Mouse (Mus musculus) embryonic facial prominence, embryonic 10.5 days (tissue): ENCODE measurements at regions not wholly inside any gene's neighbourhood (a gene's known extent, or its start where the extent isn't known, plus 50 kb on each side); places are given as distances from the start of the nearest gene placed in this dataset.
"Not testable (repeated sequence)": the region's sequence is repeated elsewhere in the genome, so short reads cannot be mapped to it uniquely, and the experiment has no call there.

Source experiments
- DNase-seq: peaks from one replicate; pipeline ENCODE4 v3.0.0-alpha.2; 2017; ENCODE audit warnings: low spot score
- H3K27ac ChIP-seq: fragments of 300-500 bp; sonication (generic); replicated peaks from 2 replicates; pipeline ENCODE4 v1.5.1; 2016; ENCODE audit warnings: mild to moderate bottlenecking
- H3K27me3 ChIP-seq: fragments of 300-500 bp; sonication (generic); replicated peaks from 2 replicates; pipeline ENCODE4 v1.6.1; 2016; ENCODE audit warnings: low read depth, mild to moderate bottlenecking; ENCODE audit not compliant: poor library complexity, severe bottlenecking
- H3K36me3 ChIP-seq: fragments of 300-500 bp; sonication (generic); replicated peaks from 2 replicates; pipeline ENCODE4 v1.6.1; 2016; ENCODE audit warnings: mild to moderate bottlenecking, moderate library complexity
- H3K4me1 ChIP-seq: fragments of 300-500 bp; sonication (generic); 2 replicates; pipeline ENCODE4 v1.6.1; 2016
- H3K4me3 ChIP-seq: fragments of 300-500 bp; sonication (generic); 2 replicates; pipeline ENCODE4 v1.5.1; 2016; ENCODE audit warnings: mild to moderate bottlenecking, moderate library complexity
- H3K9me3 ChIP-seq: fragments of 300-500 bp; sonication (generic); 2 replicates; pipeline ENCODE4 v1.6.1; 2016; ENCODE audit warnings: mild to moderate bottlenecking
- WGBS: fragments of 180-500 bp; shearing (Covaris S2); methylation state at CpG from one replicate; pipeline ENCODE4 v1.1.7; 2016; 5-methylcytosine and 5-hydroxymethylcytosine counted together

GRCm38 (mm10) chr14:14521331-14521730 lies 120.2 kb downstream of the Olfr721-ps1 start:
- DNase-seq, H3K27ac ChIP-seq: not testable (repeated sequence)
- 69% methylated on average over 6 of the region's 6 CpGs for WGBS

DNA sequence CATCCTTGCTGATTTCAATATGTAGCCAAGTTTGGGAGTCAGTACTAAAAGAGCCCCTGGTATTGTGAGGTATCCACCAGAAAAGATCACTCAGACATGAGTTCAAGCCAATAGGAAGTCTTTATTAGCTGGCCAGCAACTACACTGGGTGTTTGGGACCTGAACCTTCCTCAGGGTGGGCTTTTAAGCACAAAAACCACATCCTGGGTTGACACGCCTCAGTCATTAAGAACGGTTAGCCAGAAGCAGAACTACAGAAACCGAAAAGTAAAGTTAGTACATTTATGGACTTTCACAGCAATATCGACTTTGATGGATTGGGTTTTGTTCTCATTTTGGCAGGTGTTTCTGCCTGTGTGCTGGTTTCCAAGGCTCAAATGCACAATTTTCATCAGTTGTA lies 124.1 kb downstream of the Olfr721-ps1 start:
- Histone ChIP-seq H3K4me1 (no peaks in the 10 kb centered on the region), H3K36me3 (no peaks in the 10 kb centered on the region), H3K27me3 (no peaks in the 10 kb centered on the region), H3K9me3 (no peaks in the 10 kb centered on the region), H3K27ac (no peak overlapping the region), H3K4me3 (no peak overlapping the region)
- DNase-seq = no peak
- 96% methylated on average over 4 of the region's 4 CpGs for WGBS

More at GRCm38 (mm10) chr14:14521331-14521730, 120.2 kb downstream of the Olfr721-ps1 start:
- H3K4me1 ChIP-seq, H3K27me3 ChIP-seq, H3K9me3 ChIP-seq, H3K4me3 ChIP-seq, H3K36me3 ChIP-seq: not testable (repeated sequence)

DNA sequence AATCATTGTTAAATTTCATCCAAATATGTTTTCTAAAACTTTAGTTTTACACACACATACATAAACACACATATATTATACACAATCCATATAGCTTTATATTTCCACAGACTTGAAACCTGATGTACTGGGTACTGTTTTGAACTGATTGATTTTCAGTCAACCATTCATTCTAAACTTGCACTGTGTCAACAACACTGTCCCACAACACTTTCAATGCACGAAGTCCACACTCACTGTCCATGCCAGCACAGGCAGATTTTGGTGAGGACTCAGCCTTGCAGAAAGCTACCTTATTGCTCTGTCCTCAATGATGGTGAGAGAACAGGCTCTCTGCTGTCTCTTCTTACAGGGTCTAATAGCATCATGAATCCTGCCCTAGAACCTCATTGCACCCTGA lies 127.3 kb downstream of the Olfr721-ps1 start:
- no peaks in the 10 kb centered on the region for H3K4me1 ChIP-seq
- no peaks in the 10 kb centered on the region for H3K36me3 ChIP-seq
- no peaks in the 10 kb centered on the region for H3K27me3 ChIP-seq
- H3K4me3 ChIP-seq = no peak overlapping the region
- 83% methylated on average over 1 of the region's 1 CpGs for WGBS
- H3K9me3 ChIP-seq = no peaks in the 10 kb centered on the region
- no peak for DNase-seq
- H3K27ac ChIP-seq = no peak overlapping the region

DNA sequence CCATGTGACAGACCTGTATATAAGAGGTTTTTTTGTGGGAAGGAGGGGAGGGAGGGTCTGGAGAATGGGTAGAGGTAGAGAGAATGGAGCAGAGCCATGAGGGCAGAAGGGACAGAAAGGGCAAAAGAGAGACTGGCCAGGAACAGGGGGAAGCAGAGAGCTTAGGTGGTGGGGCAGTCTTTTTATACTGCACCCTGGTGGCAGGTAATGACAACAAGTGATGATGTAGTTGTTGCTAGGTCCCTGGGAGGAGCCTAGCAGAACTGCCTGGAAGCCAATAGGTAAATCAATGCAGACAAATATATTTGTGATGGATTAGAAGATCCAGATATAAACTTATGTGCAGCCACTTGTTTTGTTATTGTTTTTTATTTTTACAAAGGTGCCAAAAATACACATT lies 140.1 kb downstream of the Olfr721-ps1 start:
- H3K27ac ChIP-seq = no peak overlapping the region
- no peaks in the 10 kb centered on the region for H3K27me3 ChIP-seq
- no peaks in the 10 kb centered on the region for H3K4me1 ChIP-seq
- no peak for DNase-seq
- H3K9me3 ChIP-seq = no peaks in the 10 kb centered on the region
- H3K36me3 ChIP-seq = no peaks in the 10 kb centered on the region
- H3K4me3 ChIP-seq = no peak overlapping the region

GRCm38 (mm10) chr14:14541705-14542104 lies 140.6 kb downstream of the Olfr721-ps1 start:
- no peak overlapping the region for H3K4me3 ChIP-seq
- no peaks in the 10 kb centered on the region for H3K36me3 ChIP-seq
- 73% methylated on average over 3 of the region's 3 CpGs for WGBS
- no peak overlapping the region for H3K27ac ChIP-seq
- no peaks in the 10 kb centered on the region for H3K27me3 ChIP-seq
- no peak for DNase-seq
- H3K4me1 ChIP-seq = no peaks in the 10 kb centered on the region
- no peaks in the 10 kb centered on the region for H3K9me3 ChIP-seq

GRCm38 (mm10) chr14:14544236-14544635 lies 143.1 kb downstream of the Olfr721-ps1 start:
- Histone ChIP-seq H3K4me3 (no peak overlapping the region), H3K27me3 (no peaks in the 10 kb centered on the region), H3K4me1 (no peaks in the 10 kb centered on the region), H3K36me3 (no peaks in the 10 kb centered on the region), H3K27ac (no peak overlapping the region), H3K9me3 (no peaks in the 10 kb centered on the region)
- DNase-seq = no peak
- 90% methylated on average over 7 of the region's 7 CpGs for WGBS

DNA sequence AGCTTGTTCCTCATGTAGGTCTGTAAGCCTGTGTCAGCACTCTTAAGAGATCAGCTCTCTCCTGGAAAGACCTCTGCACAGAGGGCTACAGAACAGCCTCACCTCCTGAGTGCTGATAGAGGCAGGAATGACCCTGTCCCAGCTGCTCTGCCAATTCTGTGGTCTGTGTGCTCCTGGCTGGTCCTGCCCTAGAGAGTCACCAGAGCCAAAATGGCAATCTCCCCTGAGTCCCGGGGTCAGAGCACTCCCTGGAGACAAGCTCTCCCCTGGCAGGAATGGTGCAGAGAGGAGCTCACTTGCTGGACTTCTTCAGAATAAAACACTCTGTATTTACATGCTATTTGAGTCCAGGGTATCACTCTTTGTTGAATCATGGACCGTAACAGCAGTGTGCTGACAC lies 149.9 kb upstream of the Slc4a7 start:
- Histone ChIP-seq H3K27me3 (no peaks in the 10 kb centered on the region), H3K4me1 (no peaks in the 10 kb centered on the region), H3K27ac (no peak overlapping the region), H3K36me3 (no peaks in the 10 kb centered on the region), H3K9me3 (0 out of 2 replicates have a peak, but pooled peaks cover 4% of the 10 kb centered on the region), H3K4me3 (no peak overlapping the region)
- DNase-seq = no peak
- 83% methylated on average over 2 of the region's 2 CpGs for WGBS

DNA sequence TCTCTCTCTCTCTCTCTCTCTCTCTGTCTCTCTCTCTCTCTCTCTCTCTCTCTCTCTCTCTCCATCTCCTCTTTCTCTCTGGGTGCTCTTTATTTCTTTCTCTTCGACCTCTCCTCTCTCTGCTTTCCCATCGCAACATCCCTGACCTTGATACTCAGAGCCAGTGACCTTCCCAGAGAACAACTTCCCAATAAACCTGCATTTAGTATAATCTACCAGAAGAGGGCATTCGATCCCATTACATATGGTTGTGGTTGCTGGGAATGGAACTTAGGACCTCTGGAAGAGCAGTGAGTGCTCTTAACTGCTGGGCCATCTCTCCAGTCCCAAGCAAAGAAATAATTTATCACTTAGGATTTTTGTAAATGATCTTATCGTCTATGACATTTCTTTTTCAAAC lies 127.2 kb upstream of the Slc4a7 start:
- DNase-seq = no peak
- Histone ChIP-seq H3K4me3 (no peak overlapping the region), H3K9me3 (no peaks in the 10 kb centered on the region), H3K27ac (no peak overlapping the region), H3K36me3 (no peaks in the 10 kb centered on the region), H3K4me1 (no peaks in the 10 kb centered on the region), H3K27me3 (no peaks in the 10 kb centered on the region)
- 50% methylated on average over 4 of the region's 4 CpGs for WGBS

DNA sequence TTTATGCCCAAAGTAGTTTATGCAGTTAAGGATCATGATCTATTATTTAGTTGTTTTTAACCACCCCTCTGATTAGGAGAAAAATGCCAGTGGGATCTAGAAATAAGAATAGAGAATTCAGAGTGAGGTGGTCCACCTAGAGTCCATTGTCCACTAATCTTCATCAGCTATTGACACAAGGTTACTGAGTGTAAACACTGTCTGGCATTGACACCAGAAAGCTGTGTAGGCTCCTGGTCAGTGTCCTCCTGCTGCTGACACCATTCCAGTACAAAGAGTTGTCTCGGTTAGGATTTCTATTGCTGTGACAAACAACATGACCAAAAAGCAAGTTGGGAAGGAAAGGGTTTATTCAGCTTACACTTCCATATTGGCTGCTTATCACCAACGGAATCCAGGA lies 110.1 kb upstream of the Slc4a7 start:
- Histone ChIP-seq H3K4me1 (no peaks in the 10 kb centered on the region), H3K27me3 (no peaks in the 10 kb centered on the region), H3K27ac (no peak overlapping the region), H3K4me3 (no peak overlapping the region), H3K36me3 (no peaks in the 10 kb centered on the region), H3K9me3 (no peaks in the 10 kb centered on the region)
- DNase-seq = no peak
- 83% methylated on average over 2 of the region's 2 CpGs for WGBS

- Histone ChIP-seq H3K27ac (no peak overlapping the region), H3K4me3 (no peak overlapping the region), H3K9me3 (no peaks in the 10 kb centered on the region), H3K27me3 (no peaks in the 10 kb centered on the region), H3K4me1 (peaks cover 2% of the 10 kb centered on the region; the same call in 1 of the 2 replicates), H3K36me3 (no peaks in the 10 kb centered on the region)
- WGBS = 85% methylated on average over 6 of the region's 6 CpGs
- no peak for DNase-seq
These were observed 107.3 kb upstream of the Slc4a7 start for GRCm38 (mm10) chr14:14594753-14595152.

DNA sequence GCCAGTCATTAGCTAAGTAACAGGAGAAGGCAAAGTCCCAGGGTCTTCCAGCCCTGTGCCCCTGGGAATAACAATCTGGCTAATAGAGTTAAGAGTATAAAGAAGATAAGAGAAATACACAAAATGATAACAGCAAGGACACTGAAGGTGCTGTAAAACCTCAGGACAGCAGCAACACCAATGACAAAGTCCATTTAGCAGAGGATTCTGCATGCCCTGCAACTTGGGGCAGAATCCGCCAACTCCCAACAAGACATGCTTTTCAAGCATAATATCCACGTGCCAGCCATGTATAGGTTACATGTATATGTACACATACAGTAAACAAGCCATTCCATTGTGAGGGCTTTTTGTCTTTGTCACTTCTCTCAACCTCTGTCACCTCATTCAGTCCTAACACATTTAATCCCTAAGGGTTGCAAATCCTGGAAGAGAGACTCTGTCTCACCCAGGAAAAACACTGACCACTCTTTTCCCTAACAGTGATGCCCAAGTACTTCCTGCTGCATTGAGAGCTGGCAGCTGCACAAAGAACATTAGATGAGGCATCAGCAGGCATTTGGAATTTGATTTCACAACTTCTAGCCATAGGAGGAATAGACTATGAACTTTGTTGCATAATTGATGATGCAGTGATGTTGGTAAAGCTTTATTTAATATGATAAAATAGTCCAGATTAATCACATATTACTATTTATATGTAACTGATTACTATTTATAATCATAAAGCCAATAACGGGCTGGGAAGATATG lies 105.8 kb upstream of the Slc4a7 start:
- H3K4me3 ChIP-seq = no peak overlapping the region
- H3K27me3 ChIP-seq = no peaks in the 10 kb centered on the region
- H3K36me3 ChIP-seq = no peaks in the 10 kb centered on the region
- 89% methylated on average over 3 of the region's 3 CpGs for WGBS
- no peak for DNase-seq
- H3K4me1 ChIP-seq = peaks cover 2% of the 10 kb centered on the region; the same call in 1 of the 2 replicates
- no peak overlapping the region for H3K27ac ChIP-seq
- H3K9me3 ChIP-seq = no peaks in the 10 kb centered on the region

- Histone ChIP-seq H3K27ac (no peak overlapping the region), H3K9me3 (no peaks in the 10 kb centered on the region), H3K27me3 (no peaks in the 10 kb centered on the region), H3K4me3 (no peak overlapping the region), H3K4me1 (peaks cover 2% of the 10 kb centered on the region; the same call in 1 of the 2 replicates), H3K36me3 (no peaks in the 10 kb centered on the region)
- WGBS = 46% methylated on average over 2 of the region's 2 CpGs
- peak; percentile 11 for DNase-seq
These were observed 102.5 kb upstream of the Slc4a7 start for GRCm38 (mm10) chr14:14599586-14599985.

- no peaks in the 10 kb centered on the region for H3K27me3 ChIP-seq
- H3K4me1 ChIP-seq = peaks cover 2% of the 10 kb centered on the region; the same call in 1 of the 2 replicates
- no peaks in the 10 kb centered on the region for H3K36me3 ChIP-seq
- no peak for DNase-seq
- 82% methylated on average over 6 of the region's 6 CpGs for WGBS
- H3K4me3 ChIP-seq = no peak overlapping the region
- no peaks in the 10 kb centered on the region for H3K9me3 ChIP-seq
- H3K27ac ChIP-seq = no peak overlapping the region
These were observed 102.1 kb upstream of the Slc4a7 start for GRCm38 (mm10) chr14:14599990-14600389.
